Mouse (Mus musculus) embryonic facial prominence, embryonic 12.5 days (tissue): ENCODE measurements around the gene Thbs2. TPM values are rescaled to one million over a fixed set of nuclear protein-coding genes. Genes with fewer than 3 reads are reported as not detected.

Source experiments
- ATAC-seq: fragments of 200-750 bp; cut with Nextera tagmentation; 2 replicates; pipeline ENCODE4 v1.8.0; 2017; ENCODE audit not compliant: insufficient number of reproducible peaks, insufficient read depth, low FRiP score, low TSS enrichment
- H3K27ac ChIP-seq: fragments of 300-500 bp; sonication (generic); 2 replicates; pipeline ENCODE4 v1.5.1; 2016; ENCODE audit warnings: mild to moderate bottlenecking
- H3K27me3 ChIP-seq: fragments of 300-500 bp; sonication (generic); 2 replicates; pipeline ENCODE4 v1.6.1; 2016; ENCODE audit warnings: mild to moderate bottlenecking, moderate library complexity
- H3K36me3 ChIP-seq: fragments of 300-500 bp; sonication (generic); 2 replicates; pipeline ENCODE4 v1.6.1; 2016; ENCODE audit warnings: mild to moderate bottlenecking
- H3K4me1 ChIP-seq: fragments of 300-500 bp; sonication (generic); 2 replicates; pipeline ENCODE4 v1.6.1; 2016
- H3K4me2 ChIP-seq: fragments of 300-500 bp; sonication (generic); replicated peaks from 2 replicates; pipeline ENCODE4 v1.6.1; 2016; ENCODE audit warnings: mild to moderate bottlenecking, moderate library complexity
- H3K4me3 ChIP-seq: fragments of 300-500 bp; sonication (generic); 2 replicates; pipeline ENCODE4 v1.5.1; 2016; ENCODE audit warnings: mild to moderate bottlenecking
- H3K9ac ChIP-seq: fragments of 300-500 bp; sonication (generic); 2 replicates; pipeline ENCODE4 v1.6.1; 2016; ENCODE audit warnings: mild to moderate bottlenecking, moderate library complexity
- H3K9me3 ChIP-seq: fragments of 300-500 bp; sonication (generic); 2 replicates; pipeline ENCODE4 v1.6.1; 2016; ENCODE audit warnings: mild to moderate bottlenecking, moderate library complexity
- WGBS: fragments of 180-500 bp; shearing (Covaris S2); methylation state at CpG from one replicate; pipeline ENCODE4 v1.1.7; 2016; 5-methylcytosine and 5-hydroxymethylcytosine counted together
- polyA plus RNA-seq: library from polyadenylated mRNA; unstranded; fragments of >200 nt; fragmentation: Nextera tagmentation; extraction: Ambion mirVana; gene quantifications from 2 replicates; pipeline ENCODE4 v1.2.1, GENCODE M21; 2016

Gene Thbs2
- polyA plus RNA-seq, 1 experiment from 2014 or later, result 15.7 TPM

GRCm38 (mm10) chr17:14714782-14715181 is 20.7 kb upstream of the Thbs2 start:
- 49% methylated on average over 8 of the region's 8 CpGs for WGBS
- no peak overlapping the region for H3K27ac ChIP-seq
- H3K27me3 ChIP-seq, result no peaks in the 10 kb centered on the region
- no peak overlapping the region for H3K9ac ChIP-seq
- no peaks in the 10 kb centered on the region for H3K9me3 ChIP-seq
- no peaks in the 10 kb centered on the region for H3K36me3 ChIP-seq
- no peak overlapping the region for H3K4me2 ChIP-seq
- no peak overlapping the region for H3K4me3 ChIP-seq
- H3K4me1 ChIP-seq, result 0 out of 2 replicates have a peak, but pooled peaks cover 5% of the 10 kb centered on the region
- ATAC-seq, result no peak

GRCm38 (mm10) chr17:14714374-14714773 is 20.3 kb upstream of the Thbs2 start:
- ATAC-seq, result no peak
- 51% methylated on average over 3 of the region's 3 CpGs for WGBS
- H3K36me3 ChIP-seq, result no peaks in the 10 kb centered on the region

GRCm38 (mm10) chr17:14711784-14712183 is 17.7 kb upstream of the Thbs2 start:
- 0 out of 2 replicates have a peak, but pooled peaks cover 5% of the 10 kb centered on the region for H3K4me1 ChIP-seq
- 92% methylated on average over 3 of the region's 3 CpGs for WGBS
- H3K27me3 ChIP-seq, result no peaks in the 10 kb centered on the region
- H3K4me3 ChIP-seq, result no peak overlapping the region
- H3K9me3 ChIP-seq, result no peaks in the 10 kb centered on the region
- no peak overlapping the region for H3K9ac ChIP-seq
- no peak overlapping the region for H3K4me2 ChIP-seq
- H3K36me3 ChIP-seq, result no peaks in the 10 kb centered on the region
- no peak for ATAC-seq
- H3K27ac ChIP-seq, result no peak overlapping the region

More at GRCm38 (mm10) chr17:14714374-14714773, 20.3 kb upstream of the Thbs2 start:
- Histone ChIP-seq H3K27me3 (no peaks in the 10 kb centered on the region), H3K27ac (no peak overlapping the region), H3K9ac (no peak overlapping the region), H3K4me3 (no peak overlapping the region), H3K4me1 (0 out of 2 replicates have a peak, but pooled peaks cover 5% of the 10 kb centered on the region), H3K4me2 (no peak overlapping the region), H3K9me3 (no peaks in the 10 kb centered on the region)

GRCm38 (mm10) chr17:14711032-14711431 is 17.0 kb upstream of the Thbs2 start:
- no peaks in the 10 kb centered on the region for H3K36me3 ChIP-seq
- no peak overlapping the region for H3K4me3 ChIP-seq
- H3K9me3 ChIP-seq, result no peaks in the 10 kb centered on the region
- H3K27ac ChIP-seq, result no peak overlapping the region
- H3K9ac ChIP-seq, result no peak overlapping the region
- 0 out of 2 replicates have a peak, but pooled peaks cover 5% of the 10 kb centered on the region for H3K4me1 ChIP-seq
- WGBS, result 94% methylated on average over 3 of the region's 3 CpGs
- ATAC-seq, result no peak
- no peaks in the 10 kb centered on the region for H3K27me3 ChIP-seq
- no peak overlapping the region for H3K4me2 ChIP-seq

- ATAC-seq, result no peak
- Histone ChIP-seq H3K4me2 (no peak overlapping the region), H3K27ac (no peak overlapping the region), H3K4me3 (no peak overlapping the region), H3K27me3 (no peaks in the 10 kb centered on the region), H3K9me3 (no peaks in the 10 kb centered on the region), H3K36me3 (no peaks in the 10 kb centered on the region), H3K4me1 (no peaks in the 10 kb centered on the region), H3K9ac (no peak overlapping the region)
- WGBS, result 92% methylated on average over 4 of the region's 4 CpGs
These were observed 12.0 kb upstream of the Thbs2 start for GRCm38 (mm10) chr17:14706066-14706465.

GRCm38 (mm10) chr17:14705466-14705865 is 11.4 kb upstream of the Thbs2 start:
- H3K9me3 ChIP-seq, result no peaks in the 10 kb centered on the region
- 82% methylated on average over 2 of the region's 2 CpGs for WGBS
- no peak overlapping the region for H3K4me2 ChIP-seq
- no peaks in the 10 kb centered on the region for H3K36me3 ChIP-seq
- H3K4me3 ChIP-seq, result no peak overlapping the region
- no peak overlapping the region for H3K27ac ChIP-seq
- H3K9ac ChIP-seq, result no peak overlapping the region
- 0 out of 2 replicates have a peak, but pooled peaks cover 2% of the 10 kb centered on the region for H3K4me1 ChIP-seq
- ATAC-seq, result no peak
- H3K27me3 ChIP-seq, result no peaks in the 10 kb centered on the region

- Histone ChIP-seq H3K9me3 (no peaks in the 10 kb centered on the region), H3K27me3 (no peaks in the 10 kb centered on the region), H3K9ac (no peak overlapping the region), H3K36me3 (no peaks in the 10 kb centered on the region), H3K4me1 (0 out of 2 replicates have a peak, but pooled peaks cover 6% of the 10 kb centered on the region), H3K27ac (no peak overlapping the region), H3K4me3 (no peak overlapping the region), H3K4me2 (no peak overlapping the region)
- ATAC-seq, result no peak
- 62% methylated on average over 6 of the region's 6 CpGs for WGBS
These were observed 9.7 kb upstream of the Thbs2 start for GRCm38 (mm10) chr17:14703771-14704170.

GRCm38 (mm10) chr17:14703268-14703667 is 9.2 kb upstream of the Thbs2 start:
- Histone ChIP-seq H3K4me2 (no peak overlapping the region), H3K4me1 (0 out of 2 replicates have a peak, but pooled peaks cover 6% of the 10 kb centered on the region), H3K27me3 (no peaks in the 10 kb centered on the region), H3K9ac (no peak overlapping the region), H3K9me3 (no peaks in the 10 kb centered on the region), H3K4me3 (no peak overlapping the region), H3K27ac (no peak overlapping the region), H3K36me3 (no peaks in the 10 kb centered on the region)
- no peak for ATAC-seq
- 51% methylated on average over 4 of the region's 4 CpGs for WGBS

- no peak overlapping the region for H3K27ac ChIP-seq
- no peaks in the 10 kb centered on the region for H3K36me3 ChIP-seq
- H3K4me2 ChIP-seq, result no peak overlapping the region
- no peak overlapping the region for H3K9ac ChIP-seq
- H3K4me3 ChIP-seq, result no peak overlapping the region
- ATAC-seq, result no peak
- H3K9me3 ChIP-seq, result no peaks in the 10 kb centered on the region
- 67% methylated on average over 3 of the region's 3 CpGs for WGBS
- no peaks in the 10 kb centered on the region for H3K27me3 ChIP-seq
- H3K4me1 ChIP-seq, result 0 out of 2 replicates have a peak, but pooled peaks cover 6% of the 10 kb centered on the region
These were observed 8.7 kb upstream of the Thbs2 start for GRCm38 (mm10) chr17:14702701-14703100.

GRCm38 (mm10) chr17:14701891-14702290 is 7.9 kb upstream of the Thbs2 start:
- Histone ChIP-seq H3K27ac (no peak overlapping the region), H3K36me3 (no peaks in the 10 kb centered on the region), H3K4me3 (no peak overlapping the region), H3K4me2 (no peak overlapping the region), H3K9ac (no peak overlapping the region), H3K4me1 (0 out of 2 replicates have a peak, but pooled peaks cover 6% of the 10 kb centered on the region), H3K9me3 (no peaks in the 10 kb centered on the region), H3K27me3 (no peaks in the 10 kb centered on the region)
- WGBS, result 75% methylated on average over 2 of the region's 2 CpGs
- no peak for ATAC-seq

- H3K9me3 ChIP-seq, result no peaks in the 10 kb centered on the region
- ATAC-seq, result no peak
- no peak overlapping the region for H3K4me2 ChIP-seq
- 0 out of 2 replicates have a peak, but pooled peaks cover 6% of the 10 kb centered on the region for H3K4me1 ChIP-seq
- 34% methylated on average over 5 of the region's 5 CpGs for WGBS
- H3K27me3 ChIP-seq, result no peaks in the 10 kb centered on the region
- no peaks in the 10 kb centered on the region for H3K36me3 ChIP-seq
- no peak overlapping the region for H3K9ac ChIP-seq
- no peak overlapping the region for H3K4me3 ChIP-seq
- no peak overlapping the region for H3K27ac ChIP-seq
These were observed 6.2 kb upstream of the Thbs2 start for GRCm38 (mm10) chr17:14700204-14700603.

- ATAC-seq, result no peak
- peaks cover 21% of the 10 kb centered on the region for H3K4me1 ChIP-seq
- H3K4me3 ChIP-seq, result no peak overlapping the region
- H3K27me3 ChIP-seq, result no peaks in the 10 kb centered on the region
- H3K4me2 ChIP-seq, result no peak overlapping the region
- WGBS, result 66% methylated on average over 6 of the region's 6 CpGs
- no peak overlapping the region for H3K9ac ChIP-seq
- no peaks in the 10 kb centered on the region for H3K36me3 ChIP-seq
- no peak overlapping the region for H3K27ac ChIP-seq
- H3K9me3 ChIP-seq, result no peaks in the 10 kb centered on the region
These were observed 4.2 kb upstream of the Thbs2 start for GRCm38 (mm10) chr17:14698188-14698587.
